In genomic region chr7:112270870-112271269, GRCm38 (mm10) we compare ENCODE assay signal across 8 mouse cellular contexts. TPM values are rescaled to one million over a fixed set of nuclear protein-coding genes. Genes with fewer than 3 reads are reported as not detected.
A peak's percentile ranks its signal among the peaks of the same experiment; 100 is the strongest.
DNase-seq lines count a peak whose midpoint lies in the region; ATAC-seq and TF ChIP-seq lines count a peak whose summit lies in the region.
"Had no signal": no experiment of that assay in that cellular context is flagged by ENCODE, and none has a peak within 500 bp of the region (broad histone marks: within the 10 kb centered on the region; RNA-seq: fewer than 3 reads in every experiment).

No protein-coding gene starts in this region.

- H3K27me3 ChIP-seq in heart, embryonic 12.5 days (replicated peaks) = no peaks in the 10 kb centered on the region
- H3K27me3 ChIP-seq in liver, postnatal 0 days (ENCODE audit: insufficient read depth, low read length) = no peaks in the 10 kb centered on the region
- H3K27me3 ChIP-seq in midbrain, embryonic 11.5 days (ENCODE audit: control insufficient read depth, insufficient read depth, low read length) = no peaks in the 10 kb centered on the region
- H3K27me3 ChIP-seq: forebrain, embryonic 13.5 days had no signal

- H3K4me3 ChIP-seq in heart, embryonic 12.5 days = no peak overlapping the region
- no peak overlapping the region for H3K4me3 ChIP-seq in liver, postnatal 0 days (ENCODE audit: low read depth, low read length)
- no peak overlapping the region for H3K4me3 ChIP-seq in midbrain, embryonic 11.5 days (ENCODE audit: low read depth, low read length)
- H3K4me3 ChIP-seq: forebrain, embryonic 13.5 days had no signal

- no peak overlapping the region for H3K4me2 ChIP-seq in heart, embryonic 12.5 days
- H3K4me2 ChIP-seq in liver, postnatal 0 days (ENCODE audit: low read depth, low read length) = no peak overlapping the region
- H3K4me2 ChIP-seq in midbrain, embryonic 11.5 days = no peak overlapping the region
- H3K4me2 ChIP-seq: forebrain, embryonic 13.5 days had no signal

- TF ChIP-seq CTCF in liver, postnatal 0 days (IDR thresholded peaks at IDR 0.05; ENCODE audit: low read depth) = no peak

- DNase-seq in 3T3-L1 (ENCODE audit: low read depth, low spot score) (peak; percentile 10), adipocyte (ENCODE audit: low spot score) (peak; percentile 59), MN1 (ENCODE audit: low spot score) (no peak)
- DNase-seq in liver, postnatal 0 days = peak; percentile 74
- no peak for DNase-seq in retina, embryonic 14.5 days (ENCODE audit: low spot score)
- no peak for DNase-seq in midbrain, embryonic 11.5 days (ENCODE audit: low spot score, missing footprints)

- peak overlapping the region; percentile 33; the same call in 1 of the 2 replicates for H3K9ac ChIP-seq in heart, embryonic 12.5 days
- H3K9ac ChIP-seq in liver, postnatal 0 days (replicated peaks) = no peak overlapping the region
- H3K9ac ChIP-seq in midbrain, embryonic 11.5 days (ENCODE audit: low read length) = no peak overlapping the region
- H3K9ac ChIP-seq: forebrain, embryonic 13.5 days had no signal

- peak; percentile 56 for ATAC-seq in heart, embryonic 12.5 days (ENCODE audit: insufficient number of reproducible peaks, low FRiP score)
- ATAC-seq in liver, postnatal 0 days = peak; percentile 96
- no peak for ATAC-seq in midbrain, embryonic 11.5 days (ENCODE audit: low FRiP score)
- ATAC-seq: forebrain, embryonic 13.5 days had no signal

- TF ChIP-seq EP300 in liver, postnatal 0 days (IDR thresholded peaks at IDR 0.05; ENCODE audit: low read depth) = peak; percentile 86

- H3K27ac ChIP-seq in heart, embryonic 12.5 days (ENCODE audit: poor library complexity, severe bottlenecking) = peak overlapping the region; percentile 99
- 0 out of 2 replicates have a peak overlapping the region, but pooled peaks have one; percentile 41 for H3K27ac ChIP-seq in liver, postnatal 0 days (ENCODE audit: low read depth)
- no peak overlapping the region for H3K27ac ChIP-seq in midbrain, embryonic 11.5 days (ENCODE audit: low read depth, low read length)
- H3K27ac ChIP-seq: forebrain, embryonic 13.5 days had no signal

- no peaks in the 10 kb centered on the region for H3K9me3 ChIP-seq in heart, embryonic 12.5 days (replicated peaks)
- no peaks in the 10 kb centered on the region for H3K9me3 ChIP-seq in liver, postnatal 0 days (ENCODE audit: low read length)
- no peaks in the 10 kb centered on the region for H3K9me3 ChIP-seq in midbrain, embryonic 11.5 days (ENCODE audit: control insufficient read depth, low read length)
- H3K9me3 ChIP-seq: forebrain, embryonic 13.5 days had no signal

- peaks cover 99% of the 10 kb centered on the region for H3K4me1 ChIP-seq in heart, embryonic 12.5 days (replicated peaks)
- peaks cover 27% of the 10 kb centered on the region for H3K4me1 ChIP-seq in liver, postnatal 0 days (ENCODE audit: insufficient read depth)
- no peaks in the 10 kb centered on the region for H3K4me1 ChIP-seq in midbrain, embryonic 11.5 days (ENCODE audit: control insufficient read depth, insufficient read depth, low read length)

- peaks cover 43% of the 10 kb centered on the region for H3K36me3 ChIP-seq in heart, embryonic 12.5 days
- no peaks in the 10 kb centered on the region for H3K36me3 ChIP-seq in liver, postnatal 0 days (replicated peaks; ENCODE audit: insufficient read depth, low read length)
- H3K36me3 ChIP-seq in midbrain, embryonic 11.5 days (ENCODE audit: control insufficient read depth, insufficient read depth, low read length) = no peaks in the 10 kb centered on the region

- 59% methylated on average over 5 of the region's 5 CpGs for whole genome bisulfite sequencing in heart, embryonic 12.5 days
- 52% methylated on average over 5 of the region's 5 CpGs for WGBS in liver, postnatal 0 days (ENCODE audit: insufficient replicate concordance)
- WGBS in midbrain, embryonic 11.5 days = 86% methylated on average over 5 of the region's 5 CpGs

RNA-seq across cellular contexts. Expression of gene Mical2, which starts 45.2 kb away (rescaled TPM):
- polyA plus RNA-seq in heart, embryonic 12.5 days (2016; fragmentation: Nextera tagmentation; extraction: Ambion mirVana) = 156 and 163 TPM in 2 replicates
- 2.1 and 2.7 TPM in 2 replicates for polyA plus RNA-seq in liver, postnatal 0 days (2015; fragmentation: Nextera tagmentation; extraction: Ambion mirVana)
- polyA plus RNA-seq in midbrain, embryonic 11.5 days (2014; fragmentation: Nextera tagmentation; extraction: Ambion mirVana) = 1.2 and 1.5 TPM in 2 replicates

Comparison
In these comparisons a context has a peak if more than half of its experiments do, and no peak if none do; other contexts are left out.
1. DNase-seq: peak in 3T3-L1 (single experiment), adipocyte (single experiment) and liver, postnatal 0 days (single experiment); none in retina, embryonic 14.5 days (single experiment), MN1 (single experiment) and midbrain, embryonic 11.5 days (single experiment).
2. RNA of gene Mical2, which starts 45.2 kb away (polyA plus RNA-seq): 156 to 163 TPM in heart, embryonic 12.5 days; 2.1 to 2.7 TPM in liver, postnatal 0 days and 1.2 to 1.5 TPM in midbrain, embryonic 11.5 days; every median in the first group is over 10 times any median in the second.